Mouse (Mus musculus) megakaryocyte-erythroid progenitor cell, adult 5-6 weeks (primary cell): ENCODE results near the gene Gm37240. TPM values are rescaled to one million over a fixed set of nuclear protein-coding genes. Genes with fewer than 3 reads are reported as not detected.

Experiments
- ATAC-seq: replicated peaks from 2 replicates; pipeline ENCODE4 v1.8.0; 2016; ENCODE audit warnings: mild to moderate bottlenecking, inconsistent platforms; ENCODE audit not compliant: severe bottlenecking, poor library complexity, low FRiP score, low TSS enrichment
- total RNA-seq, 2 experiments: library from RNA; stranded (forward) in 1 of 2; stranded (reverse) in 1 of 2; fragments of 200-1000, 215-1000 nt in 1 of 2; fragments of >200 nt in 1 of 2; fragmentation: Nextera tagmentation in 1 of 2; gene quantifications; 2 replicates each; pipeline ENCODE4 v1.2.3; 2014 to 2017

Gm37240 gene
- total RNA-seq, 2 experiments from 2014 or later: not detected

GRCm38 (mm10) chr3:85391111-85391510 lies 496.2 kb downstream of the Gm37240 start:
- no peak for ATAC-seq

DNA sequence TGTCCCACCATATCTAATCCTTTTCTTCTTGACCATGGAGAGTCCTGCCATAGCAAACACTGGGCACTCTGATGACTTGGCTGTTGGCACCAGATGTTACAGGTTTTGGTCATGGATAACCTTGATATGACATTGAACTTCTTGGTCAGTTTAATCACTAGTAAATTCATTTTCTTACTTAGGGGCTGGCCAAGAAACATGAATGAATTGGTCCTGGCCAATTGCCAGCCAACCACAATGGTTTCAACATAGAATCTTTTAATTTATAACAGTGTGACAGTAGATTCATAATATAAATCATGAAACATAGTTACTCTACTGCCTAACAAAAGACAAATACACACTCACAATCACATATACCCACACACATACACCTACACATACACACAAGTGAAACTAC lies 501.9 kb downstream of the Gm37240 start:
- no peak for ATAC-seq

DNA sequence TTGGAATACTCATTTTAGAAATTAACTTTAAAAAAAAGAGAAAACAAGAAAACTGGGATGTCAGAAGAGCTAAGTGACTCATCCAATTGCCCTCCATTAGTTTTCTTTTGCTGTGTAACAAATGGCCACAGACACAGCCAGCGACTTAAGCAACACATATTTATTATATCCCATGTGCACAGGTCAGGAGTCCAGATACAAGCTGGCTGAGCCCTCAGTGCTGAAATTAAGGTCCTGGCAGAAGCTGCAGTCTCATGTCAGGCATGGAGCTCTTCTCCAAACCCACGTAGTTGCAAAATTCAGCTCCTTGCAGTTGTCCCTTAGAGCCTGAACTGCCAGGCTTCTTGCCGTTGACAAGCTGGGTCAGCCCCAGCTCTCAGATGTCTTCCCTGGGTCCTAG lies 504.0 kb downstream of the Gm37240 start:
- no peak for ATAC-seq

DNA sequence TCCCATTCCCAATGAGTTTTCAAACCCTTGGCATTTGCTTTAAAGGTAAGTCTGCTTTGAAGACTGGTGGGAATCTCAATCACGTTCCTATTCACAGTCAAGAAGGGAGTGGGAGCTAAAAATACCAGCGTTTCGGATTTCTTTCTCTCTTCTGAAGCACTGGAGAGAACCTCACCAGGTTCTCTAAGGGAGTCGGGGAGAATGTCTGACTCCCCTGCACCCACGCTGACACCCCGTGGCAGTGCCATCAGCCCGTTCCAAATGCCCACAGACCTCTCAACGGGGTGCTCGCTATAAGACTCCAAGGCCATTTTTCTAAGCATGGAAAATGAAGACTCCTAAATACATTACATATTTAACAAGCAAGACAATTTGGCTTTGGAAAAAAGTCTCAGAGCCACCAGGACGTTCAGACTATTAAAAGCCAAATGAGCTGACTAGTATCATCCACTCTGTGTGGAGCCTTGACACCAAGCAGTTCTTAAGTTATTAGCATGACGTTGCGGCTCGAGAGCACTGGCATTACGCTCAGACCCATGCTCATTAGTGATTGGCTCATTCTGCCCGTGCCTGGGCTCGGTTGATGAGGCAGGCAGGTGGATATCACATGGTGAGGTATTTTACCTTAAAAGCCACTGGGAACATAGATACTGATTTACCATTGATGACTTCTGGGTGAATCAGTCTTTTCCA lies 508.5 kb downstream of the Gm37240 start:
- no peak for ATAC-seq

DNA sequence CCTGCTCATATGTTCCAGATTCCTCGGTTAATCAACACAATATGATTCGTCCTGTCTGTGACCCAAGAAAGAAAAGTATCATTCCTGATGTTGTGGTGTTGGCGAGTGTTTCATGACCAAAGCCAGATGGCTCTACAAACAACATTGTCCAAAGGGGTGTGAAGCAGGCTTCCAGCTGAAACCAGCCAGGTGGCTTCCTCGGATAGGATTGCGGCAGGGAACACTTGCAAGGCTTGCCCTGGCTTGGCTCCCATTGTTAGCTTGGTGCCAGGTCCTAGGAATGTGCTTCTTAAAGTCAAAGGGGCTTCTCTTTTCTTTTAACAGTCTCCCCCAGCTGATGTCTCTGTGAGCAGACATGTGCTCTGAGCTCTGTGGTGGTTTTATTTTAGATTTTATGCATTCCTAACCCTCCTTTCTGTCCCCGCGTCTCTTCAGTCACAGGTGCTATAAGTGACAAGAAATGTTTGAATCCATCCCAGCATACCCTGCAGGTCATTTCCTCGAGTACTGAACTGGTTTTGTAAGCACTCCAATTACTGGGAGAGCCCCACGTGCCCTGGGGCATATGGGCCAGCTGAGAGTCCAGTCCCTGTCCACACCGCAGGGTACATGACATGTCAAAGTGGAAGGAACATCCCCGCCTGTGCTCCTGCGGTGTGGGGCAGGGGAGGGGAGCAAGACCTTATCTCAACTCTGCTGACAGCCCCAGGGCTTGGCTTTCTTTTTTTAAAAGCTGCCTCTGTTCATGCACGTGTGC lies 509.2 kb downstream of the Gm37240 start:
- no peak for ATAC-seq

DNA sequence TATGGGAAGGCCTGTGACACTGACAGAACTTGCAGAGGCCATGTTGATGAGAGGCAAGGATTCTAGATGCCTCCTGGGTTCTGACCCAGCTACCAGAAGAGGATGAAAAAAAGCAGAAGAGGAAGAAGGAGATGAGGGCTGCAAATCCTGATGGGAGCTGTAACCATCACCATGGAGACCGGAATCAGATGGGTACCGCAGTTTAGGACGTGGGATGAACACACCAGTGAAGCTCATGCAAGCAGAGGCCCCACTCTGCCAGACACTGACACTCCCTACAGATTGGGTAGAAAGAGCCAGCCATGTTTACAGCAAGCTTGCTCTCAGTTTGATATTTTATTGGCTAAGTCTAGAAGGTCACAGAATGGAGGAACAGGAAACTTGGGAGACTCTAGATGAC lies 509.8 kb downstream of the Gm37240 start:
- no peak for ATAC-seq

DNA sequence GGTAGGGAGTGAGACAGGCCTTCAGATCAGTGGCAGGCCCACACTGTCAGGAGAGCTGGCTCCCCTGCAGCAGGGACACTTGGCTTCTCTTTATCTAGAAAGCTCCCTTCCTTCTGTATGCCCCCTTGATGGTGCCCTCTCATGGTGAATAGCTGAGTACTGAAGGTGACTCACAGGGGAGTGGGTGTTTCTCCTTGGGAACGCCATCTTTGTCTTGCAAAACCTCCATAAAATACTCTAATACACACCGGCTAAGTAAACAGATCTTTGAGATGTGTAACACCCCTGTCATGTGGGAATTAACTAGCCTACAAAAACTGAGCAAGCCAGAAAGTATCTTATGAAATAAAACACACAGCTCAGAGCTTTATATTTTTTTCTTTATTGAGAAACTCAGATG lies 510.8 kb downstream of the Gm37240 start:
- no peak for ATAC-seq

- no peak for ATAC-seq
Observed at GRCm38 (mm10) chr3:85373039-85373438, 514.3 kb downstream of the Gm37240 start.

DNA sequence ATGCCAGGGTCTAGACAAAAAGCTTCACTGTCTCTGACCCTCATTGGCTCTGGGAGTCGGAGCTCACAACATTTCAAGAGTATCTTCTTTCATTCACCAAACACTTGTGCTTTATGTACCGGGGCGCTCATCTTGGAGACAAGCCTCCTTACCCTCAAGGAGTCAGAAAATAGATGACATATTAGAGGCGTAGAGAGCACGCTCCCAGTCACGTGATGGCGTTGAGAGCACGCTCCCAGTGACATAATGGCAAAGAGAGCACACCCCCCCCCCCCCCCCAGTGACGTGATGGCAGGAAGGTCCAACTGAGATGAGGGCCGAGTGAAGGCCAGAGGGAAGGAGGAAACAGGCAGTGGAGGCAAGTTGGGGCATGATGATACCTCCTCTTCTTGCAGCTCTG lies 517.5 kb downstream of the Gm37240 start:
- ATAC-seq: no peak

DNA sequence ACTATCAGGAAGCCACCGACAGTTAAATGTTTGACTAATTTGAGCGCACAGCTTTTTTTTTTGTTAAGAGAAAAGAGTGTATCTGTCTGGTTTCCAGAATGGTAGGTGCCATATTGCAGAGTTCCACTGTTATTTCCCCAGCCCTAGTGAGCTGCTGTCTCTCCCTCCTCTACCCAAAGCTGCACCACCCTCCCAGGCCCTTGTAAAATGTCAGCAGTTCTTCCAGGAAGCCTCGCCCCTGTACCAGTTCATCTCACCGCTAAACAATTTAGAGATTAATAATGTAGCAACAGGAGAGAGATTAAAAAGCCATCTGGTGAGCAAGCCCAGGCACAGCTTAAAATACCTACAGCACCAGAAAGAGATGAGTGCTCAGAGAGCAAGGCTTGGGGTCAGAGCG lies 518.2 kb downstream of the Gm37240 start:
- no peak for ATAC-seq

DNA sequence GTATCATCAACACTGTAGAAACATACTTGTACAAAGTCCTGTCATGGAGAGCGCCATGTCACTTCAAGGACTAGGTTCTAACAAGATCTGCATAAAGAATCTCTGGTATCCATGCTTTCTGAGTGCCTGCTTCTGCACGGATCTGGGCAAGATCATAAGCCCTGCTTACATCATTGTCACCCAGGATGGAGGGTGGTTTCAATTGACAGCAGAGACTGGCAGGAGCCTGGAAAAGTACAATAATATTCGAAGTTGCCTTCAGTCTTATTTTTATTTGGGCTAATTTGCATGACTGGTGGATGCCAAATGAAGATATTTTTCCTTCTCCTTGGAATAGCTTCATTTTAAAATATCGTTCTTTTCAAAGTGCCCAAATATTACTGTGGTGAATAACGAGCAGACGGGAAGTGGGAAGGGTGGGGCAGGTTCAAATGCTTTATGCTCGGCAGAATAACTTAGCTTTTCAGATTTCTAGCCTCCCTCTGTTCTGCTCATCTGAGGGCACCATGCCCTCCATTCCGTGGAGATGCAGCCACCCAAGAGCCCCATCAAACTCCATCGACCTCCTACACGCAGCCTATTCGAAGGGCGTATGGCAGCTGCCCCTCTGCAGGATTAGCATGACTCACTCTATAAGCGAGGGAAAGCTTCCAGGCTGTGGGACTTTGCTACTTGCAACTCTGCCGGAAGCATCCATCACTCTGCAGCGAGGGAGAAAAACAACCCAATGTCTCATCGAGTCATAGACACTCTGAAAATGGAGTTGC lies 518.8 kb downstream of the Gm37240 start:
- no peak for ATAC-seq

GRCm38 (mm10) chr3:85364591-85365343 lies 522.6 kb downstream of the Gm37240 start:
- no peak for ATAC-seq

DNA sequence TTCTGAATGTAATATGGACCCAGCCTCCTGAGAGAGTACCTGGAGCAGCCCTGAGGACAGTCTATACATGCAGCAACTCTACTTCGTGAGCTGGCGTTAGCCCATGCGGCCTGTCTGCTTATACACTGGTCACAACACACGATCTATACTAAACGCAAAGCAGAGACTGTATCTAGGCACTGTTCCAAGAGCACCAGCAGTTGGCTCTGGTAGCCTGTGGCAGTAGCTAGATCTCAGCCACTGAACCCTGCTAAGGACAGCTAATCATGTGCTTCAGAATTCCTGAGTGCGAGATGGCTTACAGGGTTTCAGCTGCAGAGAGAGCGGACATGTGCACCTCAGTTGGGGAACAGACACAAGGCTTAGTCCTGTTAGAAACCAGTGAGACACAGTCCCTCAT lies 524.4 kb downstream of the Gm37240 start:
- no peak for ATAC-seq

DNA sequence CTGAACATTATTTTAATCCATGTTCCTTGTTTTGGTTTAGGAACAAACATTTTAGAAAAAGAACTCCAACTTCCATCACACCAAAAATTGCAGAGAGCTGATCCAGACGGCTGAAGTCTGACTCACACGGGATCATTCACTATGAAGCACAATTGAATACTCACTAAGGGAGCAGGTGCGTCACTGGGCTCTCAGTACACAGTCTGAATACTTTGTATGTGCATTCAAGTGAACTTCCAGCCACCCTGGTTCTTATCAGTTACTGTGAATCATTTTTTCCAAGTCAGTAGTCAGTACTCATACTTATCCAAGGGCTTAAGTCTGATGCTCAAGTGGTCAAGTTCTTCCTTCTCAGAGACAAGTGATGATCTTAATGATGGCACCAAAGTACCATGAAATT lies 530.9 kb downstream of the Gm37240 start:
- no peak for ATAC-seq

- ATAC-seq: no peak
Observed at GRCm38 (mm10) chr3:85348021-85348420, 539.3 kb downstream of the Gm37240 start.

DNA sequence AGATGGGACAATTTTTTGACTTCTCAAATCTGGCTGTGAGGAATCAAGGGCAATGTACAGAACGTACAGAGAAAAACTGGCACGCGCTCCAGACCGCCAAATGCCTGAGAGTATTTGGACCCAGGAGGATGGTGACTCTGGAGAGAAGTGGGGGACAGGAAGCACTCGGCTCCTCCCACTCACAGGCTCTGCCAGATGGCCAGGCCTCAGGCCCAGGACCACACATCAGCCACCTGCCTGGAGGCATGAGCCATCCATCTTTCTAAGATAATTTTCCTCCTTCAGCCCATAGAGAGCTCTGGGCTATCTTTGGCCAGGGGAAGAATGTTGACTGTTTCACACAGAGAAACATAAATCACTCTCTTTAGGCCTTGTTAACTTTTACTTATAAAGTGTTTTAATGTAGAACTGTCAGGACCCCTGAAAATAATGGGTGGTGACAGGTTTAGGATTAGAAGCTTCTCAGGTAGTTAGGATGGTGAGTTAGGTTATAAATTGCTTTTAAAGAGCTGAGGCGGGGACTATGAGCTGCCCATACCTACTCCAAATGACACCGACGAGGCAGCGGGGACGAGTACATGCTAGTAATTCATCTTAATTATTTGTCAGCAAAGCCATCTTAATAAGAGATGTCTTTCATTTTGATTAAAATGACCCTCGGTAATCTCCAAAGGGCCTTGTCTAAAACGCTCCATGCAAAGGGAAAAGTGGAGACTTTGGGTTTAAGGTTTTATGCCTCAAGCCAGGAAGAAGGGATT lies 546.0 kb downstream of the Gm37240 start:
- ATAC-seq: no peak

- ATAC-seq: no peak
Observed at GRCm38 (mm10) chr3:85340491-85340890, 546.8 kb downstream of the Gm37240 start.

GRCm38 (mm10) chr3:85339926-85340325 lies 547.4 kb downstream of the Gm37240 start:
- no peak for ATAC-seq

DNA sequence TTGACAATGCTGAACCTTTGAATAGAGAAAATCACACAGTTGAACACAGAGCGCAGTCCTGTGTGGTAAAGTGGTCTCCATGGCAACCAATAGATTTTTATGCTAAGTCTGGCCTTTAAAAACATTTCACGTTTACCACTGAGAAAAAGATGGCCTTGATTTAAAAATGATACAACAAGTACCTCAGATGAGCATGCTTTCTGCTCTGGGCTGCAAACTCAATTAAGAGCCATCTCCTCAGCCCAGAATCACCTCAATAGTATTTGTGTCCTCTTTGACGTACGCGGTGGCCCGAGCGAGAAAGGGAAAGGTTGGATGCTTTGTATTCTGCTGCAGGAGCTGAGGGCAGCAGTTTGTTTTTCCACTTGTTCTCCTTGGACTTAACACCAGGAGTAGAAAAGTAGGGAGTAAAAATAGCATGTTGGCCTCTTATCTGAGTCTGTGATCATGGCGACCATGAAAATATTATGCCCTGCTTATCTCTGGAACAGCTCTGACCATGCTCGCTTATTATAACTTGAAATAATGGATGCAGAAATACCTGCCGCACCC lies 548.0 kb downstream of the Gm37240 start:
- no peak for ATAC-seq
